In genomic region chr10:111168305-111168704, GRCm38 (mm10) we compare ENCODE assay signal across 16 mouse cellular contexts. TPM values are rescaled to one million over a fixed set of nuclear protein-coding genes. Genes with fewer than 3 reads are reported as not detected.
DNase-seq lines count a peak whose midpoint lies in the region; TF ChIP-seq lines count a peak whose summit lies in the region.
"Had no signal": no experiment of that assay in that cellular context is flagged by ENCODE, and none has a peak within 500 bp of the region (broad histone marks: within the 10 kb centered on the region; RNA-seq: fewer than 3 reads in every experiment).

No protein-coding gene starts in this region.

- TF ChIP-seq CTCF in thymus, adult 2 months (IDR thresholded peaks at IDR 0.05; ENCODE audit: borderline replicate concordance, control insufficient read depth, extremely low read depth, insufficient read depth, low read length, poor library complexity), result no peak
- no peak for TF ChIP-seq CTCF in liver, adult 2 months (IDR thresholded peaks at IDR 0.05; ENCODE audit: low read depth, low read length)

- H3K27me3 ChIP-seq in thymus, adult 2 months (ENCODE audit: control insufficient read depth, insufficient read depth, low read length), result no peaks in the 10 kb centered on the region
- no peaks in the 10 kb centered on the region for H3K27me3 ChIP-seq in heart, embryonic 10.5 days (ENCODE audit: insufficient read depth, poor library complexity, severe bottlenecking)
- H3K27me3 ChIP-seq in liver, adult 2 months (ENCODE audit: control insufficient read depth, insufficient read depth, low read length), result no peaks in the 10 kb centered on the region
- H3K27me3 ChIP-seq: CH12.LX; embryonic facial prominence, embryonic 13.5 days; forebrain, embryonic 15.5 days; lung, embryonic 15.5 days; neural tube, embryonic 12.5 days had no signal

- no peak overlapping the region for H3K9ac ChIP-seq in liver, adult 2 months (ENCODE audit: low read depth, low read length)
- H3K9ac ChIP-seq: embryonic facial prominence, embryonic 13.5 days; forebrain, embryonic 15.5 days; lung, embryonic 15.5 days; neural tube, embryonic 12.5 days had no signal

- TF ChIP-seq POLR2A in thymus, adult 2 months (IDR thresholded peaks at IDR 0.05; ENCODE audit: control insufficient read depth, extremely low read depth, insufficient read depth, low read length, poor library complexity), result no peak
- no peak for TF ChIP-seq POLR2A in liver, adult 2 months (IDR thresholded peaks at IDR 0.05; ENCODE audit: extremely low read depth, insufficient read depth, low read length)

- H3K4me3 ChIP-seq in thymus, adult 2 months (ENCODE audit: control insufficient read depth, insufficient read depth, low read length), result no peak overlapping the region
- H3K4me3 ChIP-seq in heart, embryonic 10.5 days, result 0 out of 2 replicates have a peak overlapping the region, but pooled peaks have one; percentile 18
- no peak overlapping the region for H3K4me3 ChIP-seq in liver, adult 2 months (ENCODE audit: insufficient read depth, low read depth, low read length)
- H3K4me3 ChIP-seq: embryonic facial prominence, embryonic 13.5 days; forebrain, embryonic 15.5 days; lung, embryonic 15.5 days; neural tube, embryonic 12.5 days had no signal

- H3K4me1 ChIP-seq in thymus, adult 2 months (replicated peaks; ENCODE audit: control insufficient read depth, insufficient read depth, low read length), result peaks cover 19% of the 10 kb centered on the region
- peaks cover 38% of the 10 kb centered on the region for H3K4me1 ChIP-seq in heart, embryonic 10.5 days
- peaks cover 35% of the 10 kb centered on the region for H3K4me1 ChIP-seq in liver, adult 2 months (ENCODE audit: control insufficient read depth, insufficient read depth, low read length)

- H3K9me3 ChIP-seq in heart, embryonic 10.5 days, result no peaks in the 10 kb centered on the region
- H3K9me3 ChIP-seq: embryonic facial prominence, embryonic 13.5 days; forebrain, embryonic 15.5 days; lung, embryonic 15.5 days; neural tube, embryonic 12.5 days had no signal

- WGBS in thymus, adult 2 months, result 69% methylated on average over 3 of the region's 3 CpGs
- 40% methylated on average over 3 of the region's 3 CpGs for WGBS in heart, embryonic 10.5 days
- 61% methylated on average over 3 of the region's 3 CpGs for WGBS in liver, adult 2 months

- peaks cover 56% of the 10 kb centered on the region for H3K79me2 ChIP-seq in liver, adult 2 months (ENCODE audit: control insufficient read depth, insufficient read depth, low read length)

- H3K27ac ChIP-seq in thymus, adult 2 months (ENCODE audit: control insufficient read depth, insufficient read depth, low read length), result 0 out of 2 replicates have a peak overlapping the region, but pooled peaks have one; percentile 13
- peak overlapping the region; percentile 70 for H3K27ac ChIP-seq in heart, embryonic 10.5 days
- peak overlapping the region; percentile 16; the same call in 1 of the 2 replicates for H3K27ac ChIP-seq in liver, adult 2 months (replicated peaks; ENCODE audit: insufficient read depth, low read depth, low read length)
- H3K27ac ChIP-seq: embryonic facial prominence, embryonic 13.5 days; forebrain, embryonic 15.5 days; lung, embryonic 15.5 days; neural tube, embryonic 12.5 days had no signal

- no peaks in the 10 kb centered on the region for H3K36me3 ChIP-seq in thymus, adult 2 months (ENCODE audit: control insufficient read depth, insufficient read depth, low read length)
- no peaks in the 10 kb centered on the region for H3K36me3 ChIP-seq in heart, embryonic 10.5 days
- H3K36me3 ChIP-seq in liver, adult 2 months (ENCODE audit: control insufficient read depth, insufficient read depth, low read length), result no peaks in the 10 kb centered on the region
- H3K36me3 ChIP-seq: embryonic facial prominence, embryonic 13.5 days; forebrain, embryonic 15.5 days; lung, embryonic 15.5 days; neural tube, embryonic 12.5 days had no signal

- DNase-seq in thymus, adult 2 months, result no peak
- DNase-seq in thymus, postnatal 14 days, result no peak
- no peak for DNase-seq in heart, embryonic 10.5 days (ENCODE audit: low spot score)
- peak; percentile 64 for DNase-seq in liver, adult 2 months (ENCODE audit: extremely low read depth, low read depth, low spot score)
- no peak for DNase-seq in testis, postnatal 10 days (ENCODE audit: low spot score)
- no peak for DNase-seq in urinary bladder, postnatal 4 days (ENCODE audit: low spot score in 2 of 2)
- no peak for DNase-seq in cerebellum, adult 9-11 months
- DNase-seq: cerebellum, postnatal 14 days; gastrocnemius, postnatal 25 days; midbrain, embryonic 14.5 days; right cerebral cortex, adult 18-20 months had no signal

RNA-seq across cellular contexts. Expression of gene Osbpl8, which starts 3.8 kb away (rescaled TPM):
- 22.0 and 26.8 TPM in 2 replicates for polyA plus RNA-seq in thymus, adult 2 months (2012; rRNA removed)
- 11.5 and 18.2 TPM in 2 replicates for polyA plus RNA-seq in heart, embryonic 10.5 days (2016; fragmentation: Nextera tagmentation; extraction: Ambion mirVana)
- total RNA-seq in liver, adult 2 months (2014; rRNA removed), result 30.0 and 30.9 TPM in 2 replicates
- 3.7 and 4.2 TPM in 2 replicates for polyA plus RNA-seq in liver, adult 2 months (2012; rRNA removed)

Comparison
In these comparisons a context has a peak if more than half of its experiments do, and no peak if none do; other contexts are left out.
1. H3K27ac ChIP-seq: peak in every context shown above with its lines; median percentile 70 in heart, embryonic 10.5 days; 16 in liver, adult 2 months; 13 in thymus, adult 2 months.